Mouse (Mus musculus): ENCODE data around the gene BC107364. TPM values are rescaled to one million over a fixed set of nuclear protein-coding genes. Genes with fewer than 3 reads are reported as not detected.
"Not testable (repeated sequence)": the region's sequence is repeated elsewhere in the genome, so short reads cannot be mapped to it uniquely, and the experiment has no call there.

The BC107364 gene
- polyA plus RNA-seq (2015; fragmentation: Nextera tagmentation; extraction: Ambion mirVana), result 0.22 and 0.55 TPM in 2 replicates

GRCm38 (mm10) chr3:96452262-96452661 is at the start of gene BC107364:
BC107364 (minus strand) TSS chr3:96452306.
- H3K9ac ChIP-seq, H3K27ac ChIP-seq, H3K36me3 ChIP-seq, H3K9me3 ChIP-seq, H3K4me2 ChIP-seq, H3K4me3 ChIP-seq, H3K4me1 ChIP-seq: not testable (repeated sequence)
- peak; percentile 40; the same call in 1 of the 2 replicates for ATAC-seq (ENCODE audit: insufficient number of reproducible peaks, low FRiP score, low TSS enrichment, low read depth)
- H3K27me3 ChIP-seq, result peaks cover 14% of the 10 kb centered on the region; the same call in 1 of the 2 replicates
- no CpG with 5 or more reads among the region's 48 CpGs for WGBS

GRCm38 (mm10) chr3:96501391-96502115 is 49.4 kb upstream of the BC107364 start:
- H3K36me3 ChIP-seq, result no peaks in the 10 kb centered on the region
- peak overlapping the region; percentile 40 for H3K9ac ChIP-seq
- peak overlapping the region; percentile 93 for H3K27ac ChIP-seq
- no peaks in the 10 kb centered on the region for H3K9me3 ChIP-seq
- H3K4me2 ChIP-seq, result peak overlapping the region; percentile 84
- 0 out of 2 replicates have a peak, but pooled peaks have one; percentile 71 for ATAC-seq (ENCODE audit: insufficient number of reproducible peaks, low FRiP score, low TSS enrichment, low read depth)
- peak overlapping the region; percentile 71 for H3K4me3 ChIP-seq
- peaks cover 9% of the 10 kb centered on the region for H3K4me1 ChIP-seq
- WGBS, result under 1% methylated on average over 32 of the region's 32 CpGs
- H3K27me3 ChIP-seq, result no peaks in the 10 kb centered on the region

DNA sequence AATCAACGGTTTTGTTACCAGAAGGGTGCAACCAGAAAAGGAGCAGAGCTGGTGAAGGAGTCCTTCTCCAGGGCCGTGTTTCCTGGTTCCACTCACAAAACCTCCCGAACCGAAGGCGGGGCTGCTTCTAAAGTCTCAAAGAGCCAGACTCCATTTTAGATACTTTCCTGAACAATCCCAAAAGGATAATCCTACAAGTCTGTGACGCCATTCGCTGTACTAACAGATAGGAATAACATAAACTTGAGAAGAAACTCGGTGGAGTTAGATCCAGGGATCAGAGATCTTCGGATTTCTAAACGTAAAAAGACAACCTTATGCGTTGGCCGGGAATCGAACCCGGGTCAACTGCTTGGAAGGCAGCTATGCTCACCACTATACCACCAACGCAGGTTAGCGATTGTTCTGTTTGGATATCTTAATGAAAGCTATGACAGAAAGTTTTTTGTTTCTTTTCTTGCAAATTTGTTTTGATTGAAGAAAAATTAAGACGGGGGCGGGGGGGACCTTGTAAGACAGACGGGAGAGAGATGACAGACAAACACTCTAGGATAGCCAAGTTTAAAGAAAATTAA is 48.7 kb upstream of the BC107364 start:
- H3K27ac ChIP-seq, result peak overlapping the region; percentile 93
- no peaks in the 10 kb centered on the region for H3K27me3 ChIP-seq
- H3K4me1 ChIP-seq, result peaks cover 9% of the 10 kb centered on the region
- H3K4me2 ChIP-seq, result peak overlapping the region; percentile 60
- no peaks in the 10 kb centered on the region for H3K36me3 ChIP-seq
- no peaks in the 10 kb centered on the region for H3K9me3 ChIP-seq
- H3K4me3 ChIP-seq, result peak overlapping the region; percentile 71
- under 1% methylated on average over 19 of the region's 19 CpGs for WGBS
- H3K9ac ChIP-seq, result peak overlapping the region; percentile 66
- ATAC-seq (ENCODE audit: insufficient number of reproducible peaks, low FRiP score, low TSS enrichment, low read depth), result peak; percentile 60

- H3K9ac ChIP-seq, result peak overlapping the region; percentile 77
- H3K27ac ChIP-seq, result peak overlapping the region; percentile 94
- peaks cover 9% of the 10 kb centered on the region for H3K4me1 ChIP-seq
- no peaks in the 10 kb centered on the region for H3K27me3 ChIP-seq
- H3K36me3 ChIP-seq, result no peaks in the 10 kb centered on the region
- H3K4me2 ChIP-seq, result peak overlapping the region; percentile 60
- under 1% methylated on average over 17 of the region's 17 CpGs for WGBS
- no peaks in the 10 kb centered on the region for H3K9me3 ChIP-seq
- ATAC-seq (ENCODE audit: insufficient number of reproducible peaks, low FRiP score, low TSS enrichment, low read depth), result peak; percentile 83
- H3K4me3 ChIP-seq, result peak overlapping the region; percentile 71
These were observed 48.1 kb upstream of the BC107364 start for GRCm38 (mm10) chr3:96500289-96500621.

DNA sequence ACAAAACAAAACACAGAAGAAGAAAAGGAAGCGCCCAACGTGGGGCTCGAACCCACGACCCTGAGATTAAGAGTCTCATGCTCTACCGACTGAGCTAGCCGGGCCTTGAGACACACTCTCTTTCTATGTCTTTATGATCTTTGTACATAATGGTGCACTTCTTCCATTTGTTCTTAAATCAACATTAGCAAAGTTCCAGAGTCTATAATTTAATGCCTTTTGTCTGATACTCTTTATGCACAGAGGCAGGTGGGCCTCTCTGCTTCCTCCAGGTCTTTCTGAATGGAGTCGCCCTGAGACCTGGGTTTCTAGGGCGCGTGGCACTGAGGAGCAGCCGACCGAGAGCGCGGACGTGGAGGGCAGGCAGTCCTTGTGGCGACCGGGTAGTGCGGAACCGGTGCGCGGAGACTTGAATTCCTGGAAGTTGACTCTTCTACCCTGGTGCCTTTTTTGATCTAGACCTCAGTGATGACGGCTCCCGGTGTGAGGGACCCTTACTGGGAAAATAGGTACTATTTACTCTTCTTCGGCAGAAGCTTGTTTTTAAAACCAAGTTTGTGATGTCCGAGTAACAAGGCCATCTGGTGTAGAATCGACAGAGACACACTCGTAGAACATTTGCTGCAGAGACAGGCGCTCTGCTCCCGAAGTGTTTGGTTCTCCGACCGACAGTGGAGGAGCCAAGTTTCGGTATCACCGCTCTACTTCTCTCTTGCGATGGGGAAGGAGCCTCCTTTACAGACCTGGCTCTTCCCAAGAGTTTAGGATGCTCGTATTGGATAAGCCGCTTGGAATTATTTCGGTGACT is 47.6 kb upstream of the BC107364 start:
- Histone ChIP-seq H3K9me3 (no peaks in the 10 kb centered on the region), H3K4me2 (peak overlapping the region; percentile 48), H3K36me3 (no peaks in the 10 kb centered on the region), H3K27me3 (no peaks in the 10 kb centered on the region), H3K4me3 (peak overlapping the region; percentile 71), H3K27ac (peak overlapping the region; percentile 94), H3K4me1 (peaks cover 9% of the 10 kb centered on the region), H3K9ac (peak overlapping the region; percentile 77)
- under 1% methylated on average over 36 of the region's 36 CpGs for WGBS
- ATAC-seq (ENCODE audit: insufficient number of reproducible peaks, low FRiP score, low TSS enrichment, low read depth), result 0 out of 2 replicates have a peak, but pooled peaks have one; percentile 48

GRCm38 (mm10) chr3:96498476-96499245 is 46.6 kb upstream of the BC107364 start:
- no peaks in the 10 kb centered on the region for H3K9me3 ChIP-seq
- ATAC-seq (ENCODE audit: insufficient number of reproducible peaks, low FRiP score, low TSS enrichment, low read depth), result no peak
- 85% methylated on average over 4 of the region's 4 CpGs for WGBS
- H3K27me3 ChIP-seq, result no peaks in the 10 kb centered on the region
- H3K4me1 ChIP-seq, result peaks cover 9% of the 10 kb centered on the region
- H3K4me3 ChIP-seq, result peak overlapping the region; percentile 71; the same call in 1 of the 2 replicates
- no peak overlapping the region for H3K27ac ChIP-seq
- H3K4me2 ChIP-seq, result no peak overlapping the region
- H3K9ac ChIP-seq, result no peak overlapping the region
- no peaks in the 10 kb centered on the region for H3K36me3 ChIP-seq

GRCm38 (mm10) chr3:96497451-96498028 is 45.4 kb upstream of the BC107364 start:
- no peaks in the 10 kb centered on the region for H3K36me3 ChIP-seq
- H3K9ac ChIP-seq, result peak overlapping the region; percentile 42
- no peaks in the 10 kb centered on the region for H3K9me3 ChIP-seq
- under 1% methylated on average over 19 of the region's 19 CpGs for WGBS
- no peaks in the 10 kb centered on the region for H3K27me3 ChIP-seq
- H3K4me2 ChIP-seq, result peak overlapping the region; percentile 87
- peak overlapping the region; percentile 52 for H3K4me3 ChIP-seq
- no peak overlapping the region for H3K27ac ChIP-seq
- peaks cover 4% of the 10 kb centered on the region; the same call in 1 of the 2 replicates for H3K4me1 ChIP-seq
- ATAC-seq (ENCODE audit: insufficient number of reproducible peaks, low FRiP score, low TSS enrichment, low read depth), result no peak

GRCm38 (mm10) chr3:96496620-96497275 is 44.6 kb upstream of the BC107364 start:
- H3K4me2 ChIP-seq, result peak overlapping the region; percentile 87
- WGBS, result 15% methylated on average over 14 of the region's 14 CpGs
- H3K27ac ChIP-seq; ATAC-seq (ENCODE audit: insufficient number of reproducible peaks, low FRiP score, low TSS enrichment, low read depth); H3K4me1 ChIP-seq; H3K27me3 ChIP-seq; H3K9me3 ChIP-seq; H3K36me3 ChIP-seq: not testable (repeated sequence)
- peak overlapping the region; percentile 52 for H3K4me3 ChIP-seq
- peak overlapping the region; percentile 42 for H3K9ac ChIP-seq

- peaks cover 4% of the 10 kb centered on the region; the same call in 1 of the 2 replicates for H3K4me1 ChIP-seq
- no peaks in the 10 kb centered on the region for H3K27me3 ChIP-seq
- WGBS, result 66% methylated on average over 7 of the region's 7 CpGs
- H3K27ac ChIP-seq, result no peak overlapping the region
- ATAC-seq (ENCODE audit: insufficient number of reproducible peaks, low FRiP score, low TSS enrichment, low read depth), result no peak
- H3K36me3 ChIP-seq, result no peaks in the 10 kb centered on the region
- H3K4me3 ChIP-seq, result no peak overlapping the region
- H3K9ac ChIP-seq, result no peak overlapping the region
- no peaks in the 10 kb centered on the region for H3K9me3 ChIP-seq
- no peak overlapping the region for H3K4me2 ChIP-seq
These were observed 44.1 kb upstream of the BC107364 start for GRCm38 (mm10) chr3:96496216-96496615.

GRCm38 (mm10) chr3:96495490-96496210 is 43.5 kb upstream of the BC107364 start:
- Histone ChIP-seq H3K27me3 (no peaks in the 10 kb centered on the region), H3K4me3 (no peak overlapping the region), H3K36me3 (no peaks in the 10 kb centered on the region), H3K9ac (no peak overlapping the region), H3K9me3 (no peaks in the 10 kb centered on the region), H3K27ac (no peak overlapping the region), H3K4me1 (peaks cover 4% of the 10 kb centered on the region; the same call in 1 of the 2 replicates), H3K4me2 (no peak overlapping the region)
- 93% methylated on average over 1 of the region's 1 CpGs for WGBS
- no peak for ATAC-seq (ENCODE audit: insufficient number of reproducible peaks, low FRiP score, low TSS enrichment, low read depth)

Measured in limb, embryonic 15.5 days (tissue).